Mouse (Mus musculus): ENCODE data around the gene Ppa1. TPM values are rescaled to one million over a fixed set of nuclear protein-coding genes. Genes with fewer than 3 reads are reported as not detected.
A peak's percentile ranks its signal among the peaks of the same experiment; 100 is the strongest.

Ppa1 gene
- total and polyA plus RNA-seq, 3 experiments = 178 to 337 (median 249) TPM

DNA sequence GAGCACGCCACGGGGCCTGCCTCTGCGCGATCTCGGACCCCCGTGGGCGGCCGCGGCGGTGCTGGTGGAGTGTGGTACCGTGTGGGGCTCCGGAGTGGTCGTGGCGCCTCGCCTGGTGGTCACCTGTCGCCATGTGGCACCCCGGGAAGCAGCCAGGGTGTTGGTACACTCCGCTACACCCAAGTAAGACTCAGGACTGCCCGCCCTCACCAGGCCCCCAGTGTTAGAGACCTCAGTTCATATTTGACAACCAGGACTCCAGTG is 48.1 kb downstream of the Ppa1 start:
- no peak for DNase-seq (ENCODE audit: extremely low read depth)
- H3K79me2 ChIP-seq (replicated peaks; ENCODE audit: control insufficient read depth, extremely low read depth, insufficient read depth, poor library complexity, severe bottlenecking) = no peaks in the 10 kb centered on the region
- dilution Hi-C loops (cut with MboI; ENCODE audit: extremely low pct_ligation_motif_present, extremely low pct_unique_long_range_greater_than_20kb, low sequenced_read_pairs) = no loop called here
- H3K4me3 ChIP-seq (replicated peaks in 1 of 3; ENCODE audit: low read depth in 2 of 3, low read length in 2 of 3, poor library complexity in 1 of 3) = peak overlapping the region; percentile 74 to 96 (median 96)
- no peak overlapping the region for H3K27ac ChIP-seq (ENCODE audit: insufficient read depth, low read depth)
- no peak for TF ChIP-seq JUN (IDR thresholded peaks at IDR 0.05; ENCODE audit: insufficient read depth, low read depth, low read length)
- peaks cover 5 to 16% of the 10 kb centered on the region in 2 experiments; a peak in 3 of 4 replicates for H3K4me1 ChIP-seq (ENCODE audit: control insufficient read depth in 1 of 2, insufficient read depth in 2 of 2)
- peaks cover 9 to 61% of the 10 kb centered on the region in 2 experiments for H3K36me3 ChIP-seq (replicated peaks in 1 of 2; ENCODE audit: control insufficient read depth in 1 of 2, insufficient read depth in 1 of 2, low read length in 1 of 2)
- H3K9ac ChIP-seq (ENCODE audit: insufficient read depth, low read depth) = peak overlapping the region; percentile 65
- in situ Hi-C loops (cut with MboI; ENCODE audit: low pct_ligation_motif_present, low pct_unique_long_range_greater_than_20kb, low sequenced_read_pairs) = no loop called here
- no peaks in the 10 kb centered on the region for H3K9me3 ChIP-seq (replicated peaks; ENCODE audit: low read length)
- no peaks in the 10 kb centered on the region for H3K27me3 ChIP-seq (replicated peaks)
- peak overlapping the region; percentile 80 for H3K4me2 ChIP-seq (ENCODE audit: insufficient read depth, low read depth, poor library complexity, severe bottlenecking)

DNA sequence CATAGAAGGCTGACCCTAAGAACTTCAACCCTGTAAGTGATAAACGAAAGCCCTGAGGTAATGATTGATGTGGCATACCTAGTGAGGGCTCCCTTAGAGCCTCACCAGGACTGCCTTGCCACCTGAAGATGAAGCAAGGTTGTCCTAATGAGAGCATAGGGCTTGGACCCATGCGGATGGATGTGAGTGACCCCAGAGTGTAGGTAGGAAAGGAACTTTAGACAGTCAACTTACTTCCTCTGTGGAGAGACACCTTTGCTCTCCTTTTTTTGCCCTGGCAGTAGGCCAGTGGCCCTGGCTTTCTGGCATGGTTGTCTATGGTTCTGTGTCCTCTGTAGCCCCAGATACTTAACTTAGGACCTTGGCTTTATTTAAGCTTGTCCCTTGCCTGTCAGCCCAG is 48.7 kb downstream of the Ppa1 start:
- Histone ChIP-seq H3K9ac (ENCODE audit: insufficient read depth, low read depth) (no peak overlapping the region), H3K9me3 (replicated peaks; ENCODE audit: low read length) (no peaks in the 10 kb centered on the region), H3K4me1 (ENCODE audit: control insufficient read depth in 1 of 2, insufficient read depth in 2 of 2) (peaks cover 5 to 16% of the 10 kb centered on the region in 2 experiments; a peak in 3 of 4 replicates), H3K36me3 (replicated peaks in 1 of 2; ENCODE audit: control insufficient read depth in 1 of 2, insufficient read depth in 1 of 2, low read length in 1 of 2) (peaks cover 8 to 61% of the 10 kb centered on the region in 2 experiments), H3K27ac (ENCODE audit: insufficient read depth, low read depth) (no peak overlapping the region), H3K79me2 (replicated peaks; ENCODE audit: control insufficient read depth, extremely low read depth, insufficient read depth, poor library complexity, severe bottlenecking) (no peaks in the 10 kb centered on the region), H3K4me2 (ENCODE audit: insufficient read depth, low read depth, poor library complexity, severe bottlenecking) (peak overlapping the region; percentile 19; the same call in 1 of the 2 replicates), H3K4me3 (replicated peaks in 1 of 3; ENCODE audit: low read depth in 2 of 3, low read length in 2 of 3, poor library complexity in 1 of 3) (peak overlapping the region in 2 of 3 experiments; percentile 74 to 96), H3K27me3 (replicated peaks) (no peaks in the 10 kb centered on the region)
- DNase-seq (ENCODE audit: extremely low read depth) = no peak
- dilution Hi-C loops (cut with MboI; ENCODE audit: extremely low pct_ligation_motif_present, extremely low pct_unique_long_range_greater_than_20kb, low sequenced_read_pairs) = no loop called here
- in situ Hi-C loops (cut with MboI; ENCODE audit: low pct_ligation_motif_present, low pct_unique_long_range_greater_than_20kb, low sequenced_read_pairs) = no loop called here
- no peak for TF ChIP-seq ZC3H11A (IDR thresholded peaks at IDR 0.05; ENCODE audit: low read depth, low read length)
- no peak for TF ChIP-seq MEF2A (IDR thresholded peaks at IDR 0.05; ENCODE audit: borderline replicate concordance, low read depth, low read length)
- TF ChIP-seq POLR2AphosphoS2 (IDR thresholded peaks at IDR 0.05; ENCODE audit: low read depth, low read length) = no peak
- TF ChIP-seq MAZ (IDR thresholded peaks at IDR 0.05; ENCODE audit: low read depth, low read length) = no peak
- TF ChIP-seq NELFE (IDR thresholded peaks at IDR 0.05; ENCODE audit: low read depth, low read length) = no peak
- no peak for TF ChIP-seq CHD1 (IDR thresholded peaks at IDR 0.05; ENCODE audit: low read depth, low read length)
- TF ChIP-seq CTCF (conservative IDR thresholded peaks at IDR 0.05 in 1 of 2, IDR thresholded peaks at IDR 0.05 in 1 of 2; ENCODE audit: low read depth in 2 of 2, low read length in 2 of 2) = no peak
- no peak for TF ChIP-seq HCFC1 (IDR thresholded peaks at IDR 0.05; ENCODE audit: low read depth, low read length)
- TF ChIP-seq GABPA (IDR thresholded peaks at IDR 0.05; ENCODE audit: insufficient replicate concordance, low read depth, low read length) = no peak
- TF ChIP-seq CHD2 (IDR thresholded peaks at IDR 0.05; ENCODE audit: low read length) = no peak
- TF ChIP-seq TBP (conservative IDR thresholded peaks at IDR 0.05; ENCODE audit: low read depth, low read length) = no peak

DNA sequence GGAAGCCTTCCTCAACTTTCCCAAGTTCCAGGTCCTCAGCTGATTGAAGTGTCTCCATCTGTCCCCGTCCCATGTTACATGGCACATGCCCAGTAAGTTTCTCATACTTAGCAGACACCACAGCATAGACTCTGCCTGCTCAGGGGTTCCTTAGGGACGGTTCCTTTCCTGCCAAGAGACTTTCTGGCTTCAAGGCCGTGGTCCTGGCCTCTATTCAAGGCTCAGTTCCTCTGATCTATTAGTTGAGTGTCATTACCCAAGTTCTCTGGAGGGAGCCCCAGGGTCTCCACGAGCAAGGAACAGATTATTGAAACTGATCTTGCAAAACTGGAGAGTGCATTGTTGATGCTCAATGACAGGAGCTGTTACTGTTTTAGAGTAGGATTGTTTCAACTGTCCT is 56.3 kb downstream of the Ppa1 start:
- Histone ChIP-seq H3K9ac (ENCODE audit: insufficient read depth, low read depth) (no peak overlapping the region), H3K27me3 (replicated peaks) (no peaks in the 10 kb centered on the region), H3K9me3 (replicated peaks; ENCODE audit: low read length) (no peaks in the 10 kb centered on the region), H3K4me3 (replicated peaks in 1 of 3; ENCODE audit: low read depth in 2 of 3, low read length in 2 of 3, poor library complexity in 1 of 3) (no peak overlapping the region), H3K27ac (ENCODE audit: insufficient read depth, low read depth) (no peak overlapping the region), H3K4me1 (ENCODE audit: control insufficient read depth in 1 of 2, insufficient read depth in 2 of 2) (peaks cover 0 to 18% of the 10 kb centered on the region in 2 experiments; a peak in 2 of 4 replicates), H3K36me3 (replicated peaks in 1 of 2; ENCODE audit: control insufficient read depth in 1 of 2, insufficient read depth in 1 of 2, low read length in 1 of 2) (peaks cover 17 to 43% of the 10 kb centered on the region in 2 experiments), H3K79me2 (replicated peaks; ENCODE audit: control insufficient read depth, extremely low read depth, insufficient read depth, poor library complexity, severe bottlenecking) (no peaks in the 10 kb centered on the region), H3K4me2 (ENCODE audit: insufficient read depth, low read depth, poor library complexity, severe bottlenecking) (no peak overlapping the region)
- in situ Hi-C loops (cut with MboI; ENCODE audit: low pct_ligation_motif_present, low pct_unique_long_range_greater_than_20kb, low sequenced_read_pairs) (no loop called here), dilution Hi-C loops (cut with MboI; ENCODE audit: extremely low pct_ligation_motif_present, extremely low pct_unique_long_range_greater_than_20kb, low sequenced_read_pairs) (no loop called here)
- DNase-seq (ENCODE audit: extremely low read depth) = no peak
- no peak for TF ChIP-seq MAX (IDR thresholded peaks at IDR 0.05; ENCODE audit: low read length)
- TF ChIP-seq MAZ (IDR thresholded peaks at IDR 0.05; ENCODE audit: low read depth, low read length) = no peak
- TF ChIP-seq EP300 (IDR thresholded peaks at IDR 0.05; ENCODE audit: low read length) = no peak
- no peak for TF ChIP-seq ETS1 (conservative IDR thresholded peaks at IDR 0.05; ENCODE audit: low read depth, low read length)
- TF ChIP-seq JUN (IDR thresholded peaks at IDR 0.05; ENCODE audit: insufficient read depth, low read depth, low read length) = no peak
- TF ChIP-seq CTCF (conservative IDR thresholded peaks at IDR 0.05 in 1 of 2, IDR thresholded peaks at IDR 0.05 in 1 of 2; ENCODE audit: low read depth in 2 of 2, low read length in 2 of 2) = no peak
- no peak for TF ChIP-seq SMC3 (IDR thresholded peaks at IDR 0.05; ENCODE audit: low read depth, low read length)
- no peak for TF ChIP-seq CHD2 (IDR thresholded peaks at IDR 0.05; ENCODE audit: low read length)
- no peak for TF ChIP-seq BHLHE40 (IDR thresholded peaks at IDR 0.05; ENCODE audit: low read depth, low read length)
- TF ChIP-seq SIN3A (IDR thresholded peaks at IDR 0.05; ENCODE audit: low read length) = no peak
- no peak for TF ChIP-seq ZMIZ1 (IDR thresholded peaks at IDR 0.05; ENCODE audit: low read depth, low read length)
- TF ChIP-seq JUND (conservative IDR thresholded peaks at IDR 0.05; ENCODE audit: low read depth, low read length) = no peak

All from CH12.LX (cell line).